Mouse (Mus musculus): ENCODE data around the gene Galntl6.

- TF ChIP-seq POLR2A (IDR thresholded peaks at IDR 0.05; ENCODE audit: borderline replicate concordance, low read depth, low read length) (no peak), CTCF (IDR thresholded peaks at IDR 0.05; ENCODE audit: low read depth, low read length) (no peak)
These were observed 307.7 kb downstream of the Galntl6 start for GRCm38 (mm10) chr8:58604751-58605150.
